Mouse (Mus musculus): ENCODE measurements around the gene Baz2b.

DNA sequence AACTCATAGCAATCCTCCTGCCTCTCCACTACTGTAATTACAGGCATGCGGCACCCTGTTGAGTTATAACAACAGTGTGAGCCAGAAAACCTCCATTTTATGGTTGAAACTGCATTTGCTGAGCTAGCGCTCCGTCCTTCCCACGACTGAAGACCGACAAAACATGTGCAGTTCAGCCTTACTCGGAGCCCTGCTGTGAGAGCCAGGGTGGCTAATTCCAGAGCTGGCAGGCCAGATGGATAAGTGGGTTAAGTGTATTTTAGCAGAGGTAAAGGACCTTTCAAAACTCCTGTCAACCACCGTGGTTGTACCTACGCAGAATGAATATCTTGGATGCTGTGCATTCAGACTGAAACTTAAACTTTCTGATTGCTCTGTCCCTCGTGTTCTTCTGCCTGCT, 355.3 kb downstream of the Baz2b start:
- TF ChIP-seq POLR2A (IDR thresholded peaks at IDR 0.05; ENCODE audit: insufficient read depth, low read depth, low read length) (no peak), CTCF (IDR thresholded peaks at IDR 0.05; ENCODE audit: insufficient read depth, low read depth, low read length) (no peak)
